In the genomic region with DNA sequence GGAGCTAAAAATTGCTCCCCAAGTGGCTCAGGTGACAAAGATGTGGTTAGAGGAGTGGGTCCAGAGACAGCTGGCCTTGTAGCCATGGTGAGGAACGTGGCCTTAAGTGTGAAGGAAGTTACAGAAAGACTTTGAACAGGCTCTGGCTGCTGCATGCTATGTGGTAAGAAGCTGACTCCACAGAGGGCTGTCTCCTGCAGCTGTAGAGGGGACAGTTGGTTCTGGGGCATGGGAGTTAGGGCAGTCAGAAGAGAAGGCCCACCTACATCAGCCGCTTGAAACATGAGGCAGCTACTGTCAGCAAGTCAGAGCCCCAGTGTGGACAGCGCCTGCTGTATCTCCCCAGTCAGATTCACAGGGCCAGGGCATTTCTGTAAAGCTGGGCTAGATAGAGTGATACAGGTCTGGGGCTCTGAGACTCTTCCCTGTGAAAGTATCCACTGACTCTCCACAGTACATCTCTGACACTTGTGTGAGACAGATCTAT, we compare ENCODE assay signal across 17 mouse cellular contexts. TPM values are rescaled to one million over a fixed set of nuclear protein-coding genes. Genes with fewer than 3 reads are reported as not detected.
DNase-seq lines count a peak whose midpoint lies in the region; ATAC-seq and TF ChIP-seq lines count a peak whose summit lies in the region.
"Had no signal": no experiment of that assay in that cellular context is flagged by ENCODE, and none has a peak within 500 bp of the region (broad histone marks: within the 10 kb centered on the region; RNA-seq: fewer than 3 reads in every experiment).

No protein-coding gene starts in this region.

- no peaks in the 10 kb centered on the region for H3K9me3 ChIP-seq in midbrain, embryonic 11.5 days (ENCODE audit: control insufficient read depth, low read length)
- no peaks in the 10 kb centered on the region for H3K9me3 ChIP-seq in midbrain, embryonic 10.5 days (replicated peaks)
- H3K9me3 ChIP-seq: embryonic facial prominence, embryonic 12.5 days; forebrain, embryonic 15.5 days; heart, embryonic 12.5 days; hindbrain, embryonic 10.5 days had no signal

- ATAC-seq in midbrain, embryonic 11.5 days (ENCODE audit: low FRiP score): no peak
- ATAC-seq in megakaryocyte progenitor cell, adult 5-6 weeks (replicated peaks; ENCODE audit: poor library complexity): peak; percentile 15
- ATAC-seq: forebrain, embryonic 15.5 days had no signal

- H3K4me3 ChIP-seq in layer of hippocampus, adult 2 months: no peak overlapping the region
- no peak overlapping the region for H3K4me3 ChIP-seq in midbrain, embryonic 11.5 days (ENCODE audit: low read depth, low read length)
- no peak overlapping the region for H3K4me3 ChIP-seq in midbrain, embryonic 10.5 days
- H3K4me3 ChIP-seq: embryonic facial prominence, embryonic 12.5 days; forebrain, embryonic 15.5 days; heart, embryonic 12.5 days; hindbrain, embryonic 10.5 days had no signal

- no peaks in the 10 kb centered on the region for H3K36me3 ChIP-seq in midbrain, embryonic 11.5 days (ENCODE audit: control insufficient read depth, insufficient read depth, low read length)
- H3K36me3 ChIP-seq in midbrain, embryonic 10.5 days: peaks cover 48% of the 10 kb centered on the region

- WGBS in midbrain, embryonic 11.5 days: 88% methylated on average over 3 of the region's 3 CpGs
- WGBS in midbrain, embryonic 10.5 days: 90% methylated on average over 3 of the region's 3 CpGs

- no peak for DNase-seq in layer of hippocampus, adult 2 months (ENCODE audit: low spot score in 2 of 2)
- no peak for DNase-seq in layer of hippocampus, postnatal 14 days (ENCODE audit: low spot score in 2 of 2)
- peak; percentile 69 for DNase-seq in midbrain, embryonic 11.5 days (ENCODE audit: low spot score, missing footprints)
- no peak for DNase-seq in midbrain, embryonic 10.5 days (ENCODE audit: low spot score)
- no peak for DNase-seq in adrenal gland, adult (ENCODE audit: inconsistent age in 2 of 2, low spot score in 1 of 2)
- DNase-seq: cerebellum, adult 11-12 months; cerebellum, adult 9-10 months; cerebellum, postnatal 25 days; gastrocnemius, postnatal 14 days had no signal

- H3K4me2 ChIP-seq in midbrain, embryonic 11.5 days: no peak overlapping the region
- H3K4me2 ChIP-seq: embryonic facial prominence, embryonic 12.5 days; forebrain, embryonic 15.5 days; heart, embryonic 12.5 days; hindbrain, embryonic 14.5 days had no signal

- no peak overlapping the region for H3K9ac ChIP-seq in midbrain, embryonic 11.5 days (ENCODE audit: low read length)
- H3K9ac ChIP-seq: embryonic facial prominence, embryonic 12.5 days; forebrain, embryonic 15.5 days; heart, embryonic 12.5 days; hindbrain, embryonic 14.5 days had no signal

- H3K4me1 ChIP-seq in midbrain, embryonic 11.5 days (ENCODE audit: control insufficient read depth, insufficient read depth, low read length): no peaks in the 10 kb centered on the region
- peaks cover 9% of the 10 kb centered on the region for H3K4me1 ChIP-seq in midbrain, embryonic 10.5 days

- H3K27ac ChIP-seq in layer of hippocampus, adult 2 months: peak overlapping the region; percentile 96
- H3K27ac ChIP-seq in midbrain, embryonic 11.5 days (ENCODE audit: low read depth, low read length): no peak overlapping the region
- H3K27ac ChIP-seq in midbrain, embryonic 10.5 days (replicated peaks): no peak overlapping the region
- H3K27ac ChIP-seq: embryonic facial prominence, embryonic 12.5 days; forebrain, embryonic 15.5 days; hindbrain, embryonic 10.5 days; hindbrain, embryonic 14.5 days had no signal

- no peak for TF ChIP-seq CTCF in layer of hippocampus, adult 2 months (conservative IDR thresholded peaks at IDR 0.05)

- H3K27me3 ChIP-seq in midbrain, embryonic 11.5 days (ENCODE audit: control insufficient read depth, insufficient read depth, low read length): no peaks in the 10 kb centered on the region
- no peaks in the 10 kb centered on the region for H3K27me3 ChIP-seq in midbrain, embryonic 10.5 days (ENCODE audit: low read depth, poor library complexity, severe bottlenecking)
- H3K27me3 ChIP-seq: embryonic facial prominence, embryonic 12.5 days; forebrain, embryonic 15.5 days; heart, embryonic 12.5 days had no signal

RNA-seq across cellular contexts. Expression of a gene that starts 29.6 kb away (rescaled TPM):
- total RNA-seq in layer of hippocampus, adult 2 months (2021): under 1 TPM; 0.42 to 0.54 TPM
- total RNA-seq in layer of hippocampus, postnatal 14 days (2021): under 1 TPM; 0.16 to 0.33 TPM
- polyA plus RNA-seq in midbrain, embryonic 11.5 days (2014; fragmentation: Nextera tagmentation; extraction: Ambion mirVana): 0.25 TPM in 2 replicates
- polyA plus RNA-seq in midbrain, embryonic 10.5 days (2016; fragmentation: Nextera tagmentation; extraction: Ambion mirVana): 0.40 and 0.84 TPM in 2 replicates
- 0.02 TPM in 1 of 2 replicates, not detected in the other for total RNA-seq in megakaryocyte progenitor cell, adult 5-6 weeks (2015)
- not detected in 2 replicates for total RNA-seq in megakaryocyte progenitor cell, adult 5-6 weeks (2017)
- total RNA-seq: adrenal gland, adult 18-20 months; adrenal gland, postnatal 14 days had no signal
